Mouse (Mus musculus) fibroblast of lung, adult 2 months (primary cell): ENCODE results near the gene Haus8.
"Not testable (repeated sequence)": the region's sequence is repeated elsewhere in the genome, so short reads cannot be mapped to it uniquely, and the experiment has no call there.

ENCODE experiments used
- DNase-seq: peaks from one replicate; pipeline ENCODE4 v3.0.0-alpha.2; 2011; ENCODE audit warnings: low read depth

Haus8 gene

DNA sequence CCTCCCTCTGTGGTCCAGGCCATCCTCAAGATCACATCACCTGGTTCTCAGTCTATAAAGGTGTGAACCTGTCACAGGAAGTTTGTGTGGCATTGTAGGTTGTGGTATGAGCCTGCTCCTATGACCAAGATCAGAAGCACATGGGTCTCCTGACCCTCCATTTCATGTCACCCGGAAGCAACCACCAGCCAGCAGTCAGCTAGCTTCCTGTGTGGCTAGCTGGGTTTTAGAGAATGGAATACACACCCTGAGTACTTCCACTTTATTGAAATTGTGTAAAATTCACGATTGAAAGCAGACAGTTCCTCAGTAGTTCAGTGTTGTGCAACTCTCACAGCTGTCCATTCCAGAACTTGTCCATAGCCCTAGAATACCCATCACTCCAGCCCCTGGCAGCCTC lies 13.5 kb upstream of the Haus8 start:
- not testable (repeated sequence) for DNase-seq

DNA sequence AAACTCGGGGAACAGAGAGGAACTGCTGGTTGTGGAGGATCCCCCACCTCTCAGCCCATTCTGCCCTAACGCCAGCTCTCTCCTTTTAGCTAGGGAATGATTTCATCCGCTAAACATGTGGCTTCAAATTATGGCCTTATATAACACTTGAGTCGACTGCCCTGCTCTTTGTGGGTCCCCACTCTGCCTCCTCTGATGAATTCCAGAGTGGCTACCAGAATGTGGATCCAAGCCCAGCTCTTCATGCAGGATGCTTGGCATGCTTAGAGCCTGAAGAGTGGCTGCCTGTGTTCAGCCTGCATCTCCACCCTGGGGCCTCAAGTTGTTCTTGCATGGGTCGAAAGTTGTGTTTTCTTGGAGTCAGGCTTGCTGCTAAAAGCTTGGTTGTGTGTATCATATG lies 9.9 kb upstream of the Haus8 start:
- DNase-seq, result peak; percentile 66

DNA sequence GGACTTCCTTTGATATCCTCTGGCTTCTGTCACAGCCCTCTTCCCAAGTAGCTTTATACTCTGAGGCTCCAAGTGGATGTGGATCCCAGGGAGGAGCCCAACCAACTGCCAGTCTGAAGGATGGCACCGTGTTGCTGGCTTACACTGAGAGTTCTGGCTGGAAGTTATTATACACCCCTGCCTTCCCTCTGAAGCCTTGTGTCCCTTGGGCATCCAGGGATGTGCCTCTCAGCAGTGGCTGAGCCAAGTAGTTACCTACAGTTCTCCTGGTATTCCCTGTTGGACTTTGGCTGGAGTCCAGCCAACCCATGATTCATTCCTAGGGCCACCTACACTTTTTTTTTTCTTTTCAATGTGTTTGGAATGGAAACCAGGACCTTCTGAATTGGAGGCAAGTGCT lies 9.0 kb upstream of the Haus8 start:
- not testable (repeated sequence) for DNase-seq

DNA sequence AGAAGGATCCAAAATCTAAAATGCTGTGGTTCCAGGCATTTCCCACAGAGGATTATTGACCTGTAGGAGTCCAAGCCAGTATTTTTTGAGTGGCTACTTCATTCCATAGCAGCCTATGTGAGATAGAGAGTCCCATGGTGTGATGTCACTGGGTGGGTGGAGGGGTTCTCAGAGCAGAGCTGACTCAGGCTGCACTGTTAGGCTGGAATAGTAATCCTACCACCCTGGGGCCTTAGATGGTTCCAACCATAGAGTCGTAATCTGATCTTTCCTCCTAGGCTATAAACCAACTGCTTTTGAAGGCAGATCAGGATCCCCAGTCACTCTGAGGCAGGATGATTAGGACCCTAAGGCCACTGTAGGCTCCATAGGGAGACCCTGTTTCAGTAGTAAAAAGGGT lies 6.7 kb upstream of the Haus8 start:
- not testable (repeated sequence) for DNase-seq

DNA sequence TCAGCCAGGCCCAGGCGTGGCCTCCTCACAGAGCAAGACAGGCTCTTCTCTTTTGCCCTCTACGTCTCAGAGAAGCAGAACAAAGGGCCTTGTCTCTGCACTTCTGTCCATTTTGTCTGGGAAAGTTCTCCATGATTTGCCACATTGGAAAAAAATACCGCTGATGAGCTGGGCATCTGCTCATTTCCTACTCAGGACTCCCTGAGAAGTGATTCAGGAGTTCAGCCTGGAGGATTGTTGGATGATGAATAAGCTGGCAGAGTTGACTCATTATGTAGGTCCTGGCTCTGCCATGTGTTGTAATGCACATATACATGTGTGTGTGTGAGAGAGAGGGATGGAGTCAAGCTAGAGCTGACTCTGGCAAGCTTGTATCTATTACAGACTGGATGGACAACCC lies 3.4 kb upstream of the Haus8 start:
- no peak for DNase-seq

DNA sequence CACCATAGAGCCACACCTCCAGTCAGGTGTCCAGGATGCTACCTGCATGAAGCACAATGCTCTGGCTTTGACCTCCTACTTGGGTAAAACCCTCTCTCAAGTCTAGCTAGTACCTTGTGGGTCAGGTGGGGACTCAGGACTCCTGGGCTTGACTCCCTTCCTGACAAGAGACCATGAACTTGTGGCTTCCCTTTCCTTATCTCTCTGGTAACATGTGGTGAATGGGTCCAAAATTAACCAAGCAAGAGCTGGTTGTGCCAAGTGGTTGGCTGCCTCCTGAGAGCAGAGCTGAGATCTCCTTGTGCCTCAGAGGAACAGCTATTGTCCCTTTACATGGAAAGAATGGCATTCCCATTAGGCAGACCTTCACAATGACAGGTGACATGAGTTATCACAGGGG lies 1.7 kb upstream of the Haus8 start:
- DNase-seq, result no peak

DNA sequence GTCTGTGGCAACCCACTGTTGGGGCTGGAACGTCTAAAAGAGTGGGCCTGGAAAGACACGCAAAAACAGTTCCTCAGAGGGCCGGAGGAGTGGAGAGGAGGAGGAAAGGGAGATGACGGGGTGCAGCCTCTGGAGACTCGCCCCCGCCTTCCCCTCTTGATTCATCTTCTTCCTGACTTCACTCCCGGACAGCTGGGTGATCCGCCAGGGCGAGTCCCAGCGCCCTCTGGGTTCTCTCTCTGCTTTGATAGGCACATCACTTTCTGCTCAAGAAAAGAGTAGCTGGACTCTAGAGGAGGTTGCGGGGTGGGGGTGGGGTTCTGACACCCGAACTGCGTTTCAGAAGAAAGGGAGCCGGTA lies 397 bp upstream of the Haus8 start:
- no peak for DNase-seq

DNA sequence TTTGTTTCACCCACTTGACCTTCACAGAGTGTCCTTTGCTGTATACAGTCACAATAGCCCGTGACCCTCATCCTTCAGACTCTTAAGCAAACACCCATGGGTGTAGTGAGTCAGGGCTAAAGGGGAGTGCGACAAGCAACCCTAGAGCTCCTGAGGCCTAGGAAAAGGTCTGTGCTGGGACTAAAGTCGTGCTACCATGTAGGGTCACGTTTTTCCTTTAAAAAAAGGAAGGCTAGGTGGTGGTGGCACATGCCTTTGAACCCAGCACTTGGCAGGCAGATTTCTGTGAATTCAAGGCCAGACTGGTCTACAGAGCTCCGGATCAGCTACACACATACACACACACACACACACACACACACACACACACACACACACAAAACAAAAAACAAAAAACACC lies 1.1 kb downstream of the Haus8 start:
- no peak for DNase-seq

DNA sequence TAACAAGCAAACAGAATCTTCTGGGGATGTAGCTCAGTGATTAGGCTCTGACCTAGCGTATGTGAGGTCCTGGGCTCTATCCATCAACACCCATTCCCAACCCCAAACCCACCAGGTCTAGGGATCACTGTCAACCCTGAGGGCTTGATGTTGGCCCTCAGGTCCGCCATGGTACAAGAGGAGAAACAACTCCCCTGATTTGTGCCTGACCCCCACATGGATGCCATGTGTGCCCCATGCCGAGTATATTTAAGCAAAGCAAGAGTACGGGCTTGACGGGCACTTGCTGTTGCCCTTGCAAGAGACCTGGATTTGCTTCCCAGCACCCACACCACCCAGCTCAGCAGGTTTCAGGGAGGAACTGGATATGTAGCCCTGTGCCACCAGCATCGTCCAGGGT lies 4.4 kb downstream of the Haus8 start:
- not testable (repeated sequence) for DNase-seq

DNA sequence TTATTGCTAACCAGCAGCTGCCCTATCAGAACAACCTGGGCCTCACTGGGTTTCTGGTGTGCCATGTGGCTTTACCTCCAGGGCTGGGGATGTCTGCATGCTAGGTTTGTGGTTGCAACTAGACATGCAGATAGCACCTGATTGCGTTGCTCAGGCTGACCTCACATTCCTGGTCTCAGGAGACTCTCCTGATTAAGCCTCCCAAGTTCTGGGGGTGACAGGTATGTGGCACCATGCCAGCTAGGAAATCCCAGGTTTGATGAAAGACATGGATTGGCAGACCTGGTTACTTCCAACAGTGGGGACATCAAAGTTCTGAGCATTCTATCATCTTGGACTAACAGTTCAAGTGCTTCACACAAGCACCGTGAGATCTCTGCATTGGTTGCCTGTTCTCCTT lies 5.0 kb downstream of the Haus8 start:
- no peak for DNase-seq

DNA sequence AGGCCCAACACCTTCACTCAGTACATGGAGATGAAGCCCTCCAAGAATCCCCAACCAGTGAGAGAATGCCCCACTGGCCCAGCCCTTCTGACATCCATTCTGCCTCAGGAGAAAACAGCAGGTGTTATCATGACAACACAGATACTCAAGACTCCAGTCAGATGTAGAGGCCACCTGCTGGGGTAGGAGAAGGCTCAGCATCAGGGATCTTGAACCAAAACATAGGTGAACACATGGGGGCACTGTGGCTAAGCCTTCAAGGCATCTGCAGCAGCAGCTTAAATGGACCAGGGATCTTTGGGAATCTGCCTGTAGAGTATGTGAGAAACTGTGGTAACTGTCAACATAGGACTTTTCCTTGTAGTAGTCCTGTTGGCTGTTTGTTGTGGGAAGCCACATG lies 11.5 kb downstream of the Haus8 start:
- no peak for DNase-seq

DNA sequence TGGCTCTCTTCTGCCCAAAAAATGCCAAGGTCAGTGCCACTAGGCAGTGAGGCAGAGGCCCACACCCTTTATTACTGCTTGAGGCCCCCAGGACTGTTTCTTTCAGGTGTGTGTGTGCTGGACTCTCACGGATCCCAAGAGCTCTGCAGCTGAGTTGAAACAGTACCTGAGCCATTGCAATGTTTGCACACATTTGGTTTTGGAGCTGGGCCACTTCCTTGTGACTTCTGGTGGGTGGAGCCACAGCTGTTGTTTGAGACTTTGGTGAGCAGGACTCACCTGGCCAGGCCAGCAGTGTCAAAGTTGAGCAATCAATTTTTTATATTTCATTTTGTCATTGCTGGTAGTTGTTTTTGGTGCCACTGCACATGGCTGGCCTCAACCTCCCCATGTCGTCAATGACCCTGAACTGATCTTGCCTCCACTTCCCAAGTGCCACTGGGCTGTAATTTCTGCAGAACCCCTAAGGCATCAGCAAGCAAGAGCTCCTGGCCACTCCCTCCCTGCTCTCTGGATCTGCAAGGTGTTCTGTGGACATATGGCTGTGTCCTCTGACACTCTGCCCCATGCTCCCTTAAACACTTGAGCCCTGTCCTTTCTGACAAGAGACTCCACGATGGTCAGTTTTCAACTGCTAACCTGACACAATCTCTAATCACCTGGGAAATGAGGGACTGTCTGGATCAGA lies 16.0 kb downstream of the Haus8 start:
- DNase-seq, result no peak

DNA sequence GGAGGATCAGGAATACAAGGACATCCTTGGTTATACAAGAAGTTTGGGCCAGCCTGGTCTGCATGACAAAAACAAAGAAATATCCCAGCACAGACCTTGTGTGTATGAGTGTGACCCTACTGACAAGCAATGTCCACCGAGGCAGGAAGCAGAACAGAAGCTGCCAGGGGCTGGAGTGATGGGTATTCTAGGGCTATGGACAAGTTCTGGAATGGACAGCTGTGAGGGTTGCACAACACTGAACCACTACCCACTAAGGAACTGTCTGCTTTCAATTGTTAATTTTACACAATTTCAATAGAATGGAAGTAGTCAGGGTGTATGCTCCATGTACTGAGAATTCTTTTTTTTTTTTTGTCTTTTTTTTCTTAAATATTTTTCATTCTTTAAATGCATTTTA lies 24.5 kb downstream of the Haus8 start:
- DNase-seq, result no peak

DNA sequence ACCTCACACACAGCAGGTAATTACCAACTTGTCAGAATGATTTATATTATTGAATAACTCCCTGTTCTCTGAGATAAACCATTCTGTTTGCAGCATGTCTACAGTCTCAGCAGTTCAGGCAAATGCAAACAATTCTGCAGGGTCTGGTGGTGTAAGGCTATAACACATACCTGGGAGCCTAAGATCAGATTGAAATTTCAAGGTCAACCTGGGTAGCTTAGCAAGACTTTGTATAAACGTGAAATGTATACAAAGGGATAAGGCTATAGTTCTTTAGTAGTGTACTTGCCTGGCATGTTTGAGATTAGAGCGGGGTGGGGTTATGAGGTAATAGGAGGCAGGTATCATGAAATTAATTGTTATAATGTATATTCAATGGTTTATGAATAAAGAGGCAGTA lies 30.0 kb downstream of the Haus8 start:
- DNase-seq, result no peak

DNA sequence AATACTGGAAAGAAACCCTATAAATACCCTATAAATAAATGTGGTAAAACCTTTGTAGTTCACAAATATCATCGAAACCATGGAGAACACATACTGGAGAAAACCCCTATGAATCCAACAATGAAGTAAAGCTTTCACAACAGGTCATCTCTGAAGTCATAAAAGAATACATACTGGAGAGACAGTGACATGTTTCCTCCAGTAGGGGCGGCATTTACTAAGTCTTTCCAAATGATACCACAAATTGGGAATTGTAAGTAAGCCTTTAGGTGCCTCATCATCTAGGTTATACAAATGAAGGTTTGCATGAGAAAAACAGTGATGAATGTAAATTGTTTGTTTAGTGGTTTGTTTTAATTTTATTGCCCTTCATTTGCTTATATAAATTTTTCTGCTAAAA lies 48.2 kb downstream of the Haus8 start:
- no peak for DNase-seq

DNA sequence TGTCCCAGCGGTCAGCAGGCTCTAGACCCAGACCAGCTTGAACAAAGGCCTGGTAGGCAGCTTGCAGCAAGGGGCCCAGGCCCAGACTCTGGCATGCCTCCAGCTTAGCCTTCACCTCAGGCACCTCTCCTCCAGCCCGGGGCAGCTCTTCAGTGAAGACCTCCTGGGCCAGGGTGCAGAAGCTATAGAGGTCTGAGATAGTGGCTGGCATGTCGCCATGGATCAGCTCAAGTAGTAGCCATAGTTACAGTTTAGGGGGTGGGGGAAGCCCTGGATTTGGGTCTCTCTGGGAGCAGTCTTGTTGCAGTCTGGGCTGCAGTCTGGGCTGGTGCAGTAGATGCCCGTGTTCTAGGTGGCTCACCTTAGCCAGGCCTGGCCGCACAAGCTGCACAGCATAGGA lies 58.5 kb downstream of the Haus8 start:
- not testable (repeated sequence) for DNase-seq

DNA sequence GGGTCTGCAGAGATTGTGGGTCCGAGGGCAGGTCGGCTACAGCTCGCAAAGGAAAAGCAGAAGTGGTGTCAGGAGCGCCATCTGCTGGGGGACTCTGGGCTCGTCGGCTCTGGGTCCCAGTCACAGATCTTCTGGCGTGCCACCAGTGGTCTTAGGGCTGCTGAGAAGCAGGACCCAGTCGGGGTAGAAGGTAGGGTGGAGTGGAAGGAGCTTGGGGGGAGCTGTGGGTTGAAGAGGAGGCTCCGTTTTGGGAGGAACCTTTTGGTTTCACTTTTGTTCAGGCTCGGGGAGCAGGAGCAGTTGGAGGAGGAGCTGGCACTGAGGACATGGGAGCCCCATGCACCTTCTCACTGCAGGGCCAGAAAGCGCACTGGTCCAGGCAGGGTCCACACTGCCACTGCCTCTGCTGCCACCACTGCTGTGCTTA lies 67.2 kb downstream of the Haus8 start:
- DNase-seq, result not testable (repeated sequence)
